Mouse (Mus musculus): ENCODE results near the gene Lpp.

- TF ChIP-seq POLR2A (IDR thresholded peaks at IDR 0.05; ENCODE audit: borderline replicate concordance, insufficient read depth, low read length) (no peak), CTCF (IDR thresholded peaks at IDR 0.05; ENCODE audit: borderline replicate concordance, insufficient read depth, low read depth, low read length) (no peak)
Observed at GRCm38 (mm10) chr16:24932816-24933215, 539.5 kb downstream of the Lpp start.

Data from cerebellum, adult 2 months (tissue).